Mouse (Mus musculus): ENCODE measurements around the gene Mdh2. TPM values are rescaled to one million over a fixed set of nuclear protein-coding genes. Genes with fewer than 3 reads are reported as not detected.

The Mdh2 gene
- polyA plus RNA-seq (2014; fragmentation: Nextera tagmentation; extraction: Ambion mirVana): 955 and 984 TPM in 2 replicates

- no peaks in the 10 kb centered on the region for H3K9me3 ChIP-seq (replicated peaks; ENCODE audit: control insufficient read depth, low read length)
- H3K36me3 ChIP-seq (ENCODE audit: control insufficient read depth, insufficient read depth, low read length): peaks cover 19% of the 10 kb centered on the region
- peak within 1 kb of the TSS; percentile 84 for H3K4me2 ChIP-seq
- peak; percentile 97 for ATAC-seq (replicated peaks; ENCODE audit: insufficient number of reproducible peaks, low FRiP score, low TSS enrichment)
- peak within 1 kb of the TSS; percentile 97 for H3K27ac ChIP-seq (ENCODE audit: low read depth, low read length)
- H3K4me3 ChIP-seq (ENCODE audit: low read depth, low read length): peak within 1 kb of the TSS; percentile 92
- peaks cover 20% of the 10 kb centered on the region for H3K4me1 ChIP-seq (ENCODE audit: control insufficient read depth, insufficient read depth, low read length)
- WGBS (ENCODE audit: insufficient replicate concordance): under 1% methylated on average over 70 of the region's 70 CpGs
- H3K27me3 ChIP-seq (ENCODE audit: control insufficient read depth, insufficient read depth, low read length): no peaks in the 10 kb centered on the region
- peak within 1 kb of the TSS; percentile 99 for H3K9ac ChIP-seq (ENCODE audit: low read depth, low read length)
Observed at GRCm38 (mm10) chr5:135778471-135779445, at the start of gene Mdh2. Gene Mdh2, plus strand, starts transcription at chr5:135778480.

GRCm38 (mm10) chr5:135729351-135729750, 48.9 kb upstream of the Mdh2 start:
- Histone ChIP-seq H3K27me3 (ENCODE audit: control insufficient read depth, insufficient read depth, low read length) (no peaks in the 10 kb centered on the region), H3K4me2 (no peak overlapping the region), H3K4me3 (ENCODE audit: low read depth, low read length) (no peak overlapping the region), H3K9ac (ENCODE audit: low read depth, low read length) (no peak overlapping the region), H3K9me3 (replicated peaks; ENCODE audit: control insufficient read depth, low read length) (no peaks in the 10 kb centered on the region), H3K36me3 (ENCODE audit: control insufficient read depth, insufficient read depth, low read length) (peaks cover 41% of the 10 kb centered on the region), H3K27ac (ENCODE audit: low read depth, low read length) (no peak overlapping the region), H3K4me1 (ENCODE audit: control insufficient read depth, insufficient read depth, low read length) (peaks cover 26% of the 10 kb centered on the region)
- 87% methylated on average over 13 of the region's 13 CpGs for WGBS (ENCODE audit: insufficient replicate concordance)
- ATAC-seq (replicated peaks; ENCODE audit: insufficient number of reproducible peaks, low FRiP score, low TSS enrichment): no peak

- H3K27ac ChIP-seq (ENCODE audit: low read depth, low read length): no peak overlapping the region
Observed at GRCm38 (mm10) chr5:135730278-135730677, 48.0 kb upstream of the Mdh2 start.

GRCm38 (mm10) chr5:135730916-135731315, 47.4 kb upstream of the Mdh2 start:
- ATAC-seq (replicated peaks; ENCODE audit: insufficient number of reproducible peaks, low FRiP score, low TSS enrichment): no peak
- Histone ChIP-seq H3K27ac (ENCODE audit: low read depth, low read length) (no peak overlapping the region), H3K9ac (ENCODE audit: low read depth, low read length) (no peak overlapping the region), H3K36me3 (ENCODE audit: control insufficient read depth, insufficient read depth, low read length) (peaks cover 49% of the 10 kb centered on the region), H3K9me3 (replicated peaks; ENCODE audit: control insufficient read depth, low read length) (no peaks in the 10 kb centered on the region), H3K4me2 (no peak overlapping the region), H3K27me3 (ENCODE audit: control insufficient read depth, insufficient read depth, low read length) (no peaks in the 10 kb centered on the region), H3K4me3 (ENCODE audit: low read depth, low read length) (no peak overlapping the region), H3K4me1 (ENCODE audit: control insufficient read depth, insufficient read depth, low read length) (peaks cover 11% of the 10 kb centered on the region)
- WGBS (ENCODE audit: insufficient replicate concordance): 90% methylated on average over 10 of the region's 10 CpGs

More at GRCm38 (mm10) chr5:135730278-135730677, 48.0 kb upstream of the Mdh2 start:
- Histone ChIP-seq H3K4me2 (no peak overlapping the region), H3K9ac (ENCODE audit: low read depth, low read length) (no peak overlapping the region), H3K36me3 (ENCODE audit: control insufficient read depth, insufficient read depth, low read length) (peaks cover 46% of the 10 kb centered on the region), H3K4me1 (ENCODE audit: control insufficient read depth, insufficient read depth, low read length) (peaks cover 17% of the 10 kb centered on the region), H3K27me3 (ENCODE audit: control insufficient read depth, insufficient read depth, low read length) (no peaks in the 10 kb centered on the region), H3K9me3 (replicated peaks; ENCODE audit: control insufficient read depth, low read length) (no peaks in the 10 kb centered on the region), H3K4me3 (ENCODE audit: low read depth, low read length) (no peak overlapping the region)
- WGBS (ENCODE audit: insufficient replicate concordance): 89% methylated on average over 10 of the region's 10 CpGs
- ATAC-seq (replicated peaks; ENCODE audit: insufficient number of reproducible peaks, low FRiP score, low TSS enrichment): no peak

- Histone ChIP-seq H3K4me2 (no peak overlapping the region), H3K4me1 (ENCODE audit: control insufficient read depth, insufficient read depth, low read length) (peaks cover 9% of the 10 kb centered on the region), H3K4me3 (ENCODE audit: low read depth, low read length) (no peak overlapping the region), H3K9ac (ENCODE audit: low read depth, low read length) (no peak overlapping the region), H3K36me3 (ENCODE audit: control insufficient read depth, insufficient read depth, low read length) (peaks cover 51% of the 10 kb centered on the region), H3K27ac (ENCODE audit: low read depth, low read length) (no peak overlapping the region), H3K27me3 (ENCODE audit: control insufficient read depth, insufficient read depth, low read length) (no peaks in the 10 kb centered on the region), H3K9me3 (replicated peaks; ENCODE audit: control insufficient read depth, low read length) (no peaks in the 10 kb centered on the region)
- 92% methylated on average over 16 of the region's 16 CpGs for WGBS (ENCODE audit: insufficient replicate concordance)
- no peak for ATAC-seq (replicated peaks; ENCODE audit: insufficient number of reproducible peaks, low FRiP score, low TSS enrichment)
Observed at GRCm38 (mm10) chr5:135731322-135731721, 47.0 kb upstream of the Mdh2 start.

GRCm38 (mm10) chr5:135733071-135733470, 45.2 kb upstream of the Mdh2 start:
- Histone ChIP-seq H3K9ac (ENCODE audit: low read depth, low read length) (no peak overlapping the region), H3K36me3 (ENCODE audit: control insufficient read depth, insufficient read depth, low read length) (peaks cover 54% of the 10 kb centered on the region), H3K27me3 (ENCODE audit: control insufficient read depth, insufficient read depth, low read length) (no peaks in the 10 kb centered on the region), H3K27ac (ENCODE audit: low read depth, low read length) (no peak overlapping the region), H3K4me3 (ENCODE audit: low read depth, low read length) (no peak overlapping the region), H3K9me3 (replicated peaks; ENCODE audit: control insufficient read depth, low read length) (no peaks in the 10 kb centered on the region), H3K4me1 (ENCODE audit: control insufficient read depth, insufficient read depth, low read length) (no peaks in the 10 kb centered on the region), H3K4me2 (no peak overlapping the region)
- no peak for ATAC-seq (replicated peaks; ENCODE audit: insufficient number of reproducible peaks, low FRiP score, low TSS enrichment)
- 81% methylated on average over 4 of the region's 4 CpGs for WGBS (ENCODE audit: insufficient replicate concordance)

- H3K27ac ChIP-seq (ENCODE audit: low read depth, low read length): no peak overlapping the region; the same call in 1 of the 2 replicates
- ATAC-seq (replicated peaks; ENCODE audit: insufficient number of reproducible peaks, low FRiP score, low TSS enrichment): no peak
- 84% methylated on average over 42 of the region's 42 CpGs for WGBS (ENCODE audit: insufficient replicate concordance)
- peaks cover 54% of the 10 kb centered on the region for H3K36me3 ChIP-seq (ENCODE audit: control insufficient read depth, insufficient read depth, low read length)
- no peaks in the 10 kb centered on the region for H3K27me3 ChIP-seq (ENCODE audit: control insufficient read depth, insufficient read depth, low read length)
- H3K9me3 ChIP-seq (replicated peaks; ENCODE audit: control insufficient read depth, low read length): no peaks in the 10 kb centered on the region
- no peak overlapping the region for H3K4me2 ChIP-seq
- no peak overlapping the region for H3K4me3 ChIP-seq (ENCODE audit: low read depth, low read length)
- H3K4me1 ChIP-seq (ENCODE audit: control insufficient read depth, insufficient read depth, low read length): no peaks in the 10 kb centered on the region
- H3K9ac ChIP-seq (ENCODE audit: low read depth, low read length): no peak overlapping the region
Observed at GRCm38 (mm10) chr5:135734057-135734680, 44.1 kb upstream of the Mdh2 start.

GRCm38 (mm10) chr5:135735741-135736140, 42.5 kb upstream of the Mdh2 start:
- H3K36me3 ChIP-seq (ENCODE audit: control insufficient read depth, insufficient read depth, low read length): peaks cover 46% of the 10 kb centered on the region
- ATAC-seq (replicated peaks; ENCODE audit: insufficient number of reproducible peaks, low FRiP score, low TSS enrichment): no peak

More at GRCm38 (mm10) chr5:135735741-135736140, 42.5 kb upstream of the Mdh2 start:
- H3K4me1 ChIP-seq (ENCODE audit: control insufficient read depth, insufficient read depth, low read length): no peaks in the 10 kb centered on the region
- no peak overlapping the region for H3K4me2 ChIP-seq
- WGBS (ENCODE audit: insufficient replicate concordance): 91% methylated on average over 13 of the region's 13 CpGs
- H3K27me3 ChIP-seq (ENCODE audit: control insufficient read depth, insufficient read depth, low read length): no peaks in the 10 kb centered on the region
- no peaks in the 10 kb centered on the region for H3K9me3 ChIP-seq (replicated peaks; ENCODE audit: control insufficient read depth, low read length)
- no peak overlapping the region for H3K9ac ChIP-seq (ENCODE audit: low read depth, low read length)
- no peak overlapping the region for H3K27ac ChIP-seq (ENCODE audit: low read depth, low read length)
- no peak overlapping the region for H3K4me3 ChIP-seq (ENCODE audit: low read depth, low read length)
